Mouse (Mus musculus): ENCODE data around the gene Sh3kbp1. TPM values are rescaled to one million over a fixed set of nuclear protein-coding genes. Genes with fewer than 3 reads are reported as not detected.

Gene Sh3kbp1
- polyA plus RNA-seq, 1 experiment from 2014 or later = 132 TPM

DNA sequence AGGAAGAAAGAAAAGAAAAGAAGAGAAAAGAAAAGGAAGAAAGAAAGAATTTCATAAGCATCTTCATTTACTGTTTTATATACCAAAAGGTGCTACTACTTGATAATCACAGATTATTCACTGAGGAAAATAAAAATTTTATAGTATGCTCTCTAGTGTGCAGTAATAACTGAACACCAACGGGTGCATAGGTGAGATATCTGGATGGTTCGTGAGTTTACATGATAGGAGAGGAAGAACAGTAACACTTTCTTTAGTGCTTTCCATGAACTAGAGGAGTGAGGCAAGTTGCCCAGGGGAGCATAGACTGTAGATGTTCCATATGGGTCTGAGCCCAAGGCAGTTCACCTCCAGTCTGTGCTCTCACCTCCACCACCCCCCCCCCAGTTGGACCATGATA lies 75.8 kb downstream of the Sh3kbp1 start:
- WGBS = 96% methylated on average over 2 of the region's 2 CpGs
- H3K9ac ChIP-seq (ENCODE audit: low read length) = no peak overlapping the region
- no peak overlapping the region for H3K4me2 ChIP-seq (ENCODE audit: low read length)
- H3K27ac ChIP-seq (replicated peaks in 1 of 2; ENCODE audit: control insufficient read depth in 1 of 2, insufficient read depth in 1 of 2, low read depth in 2 of 2, low read length in 2 of 2) = no peak overlapping the region
- no peaks in the 10 kb centered on the region for H3K9me3 ChIP-seq (ENCODE audit: control insufficient read depth, low read length)
- H3K4me3 ChIP-seq (ENCODE audit: control insufficient read depth in 1 of 2, insufficient read depth in 1 of 2, low read depth in 1 of 2, low read length in 2 of 2) = no peak overlapping the region
- H3K36me3 ChIP-seq (ENCODE audit: control insufficient read depth, insufficient read depth, low read length) = no peaks in the 10 kb centered on the region
- H3K4me1 ChIP-seq (ENCODE audit: control insufficient read depth in 2 of 2, insufficient read depth in 2 of 2, low read length in 2 of 2) = no peaks in the 10 kb centered on the region
- no peaks in the 10 kb centered on the region for H3K27me3 ChIP-seq (ENCODE audit: control insufficient read depth, insufficient read depth, low read length)
- no peak for ATAC-seq (ENCODE audit: insufficient number of reproducible peaks, insufficient read depth, low FRiP score, low read depth)

DNA sequence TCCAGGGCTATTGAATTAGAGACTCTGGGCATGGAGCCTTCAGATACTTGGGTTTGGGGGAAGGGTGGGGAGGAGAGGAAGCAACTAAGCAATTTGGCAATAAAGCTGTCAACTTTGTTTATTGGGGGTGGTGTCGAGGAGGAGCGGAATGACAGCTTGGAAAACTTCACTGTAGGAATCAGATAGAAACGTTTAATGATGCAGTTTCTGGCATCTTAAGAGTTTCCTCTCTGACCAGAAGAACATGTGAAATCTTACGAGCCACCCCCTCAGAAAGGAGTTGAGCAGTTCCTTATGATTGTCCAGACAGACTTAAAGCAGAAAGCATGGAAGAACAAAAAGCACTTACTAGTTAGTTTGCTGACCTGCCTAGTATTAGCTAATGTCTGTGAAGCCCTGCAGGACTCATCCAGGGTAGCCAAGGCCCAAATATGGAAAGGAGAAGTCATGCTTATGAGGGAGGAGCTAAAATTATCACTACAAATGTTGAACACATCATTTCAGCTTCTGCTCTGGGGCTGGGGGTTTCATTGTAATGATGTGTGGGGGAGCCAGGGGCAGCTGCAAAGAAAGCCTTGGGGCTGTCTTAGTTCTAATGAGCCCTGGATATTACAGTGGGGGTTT lies 77.4 kb downstream of the Sh3kbp1 start:
- Histone ChIP-seq H3K9ac (ENCODE audit: low read length) (no peak overlapping the region), H3K4me1 (ENCODE audit: control insufficient read depth in 2 of 2, insufficient read depth in 2 of 2, low read length in 2 of 2) (peaks cover 0 to 4% of the 10 kb centered on the region in 2 experiments; a peak in 1 of 4 replicates), H3K4me3 (ENCODE audit: control insufficient read depth in 1 of 2, insufficient read depth in 1 of 2, low read depth in 1 of 2, low read length in 2 of 2) (no peak overlapping the region), H3K36me3 (ENCODE audit: control insufficient read depth, insufficient read depth, low read length) (no peaks in the 10 kb centered on the region), H3K9me3 (ENCODE audit: control insufficient read depth, low read length) (no peaks in the 10 kb centered on the region), H3K27ac (replicated peaks in 1 of 2; ENCODE audit: control insufficient read depth in 1 of 2, insufficient read depth in 1 of 2, low read depth in 2 of 2, low read length in 2 of 2) (no peak overlapping the region), H3K4me2 (ENCODE audit: low read length) (no peak overlapping the region), H3K27me3 (ENCODE audit: control insufficient read depth, insufficient read depth, low read length) (no peaks in the 10 kb centered on the region)
- no peak for ATAC-seq (ENCODE audit: insufficient number of reproducible peaks, insufficient read depth, low FRiP score, low read depth)
- WGBS = 67% methylated on average over 4 of the region's 4 CpGs

DNA sequence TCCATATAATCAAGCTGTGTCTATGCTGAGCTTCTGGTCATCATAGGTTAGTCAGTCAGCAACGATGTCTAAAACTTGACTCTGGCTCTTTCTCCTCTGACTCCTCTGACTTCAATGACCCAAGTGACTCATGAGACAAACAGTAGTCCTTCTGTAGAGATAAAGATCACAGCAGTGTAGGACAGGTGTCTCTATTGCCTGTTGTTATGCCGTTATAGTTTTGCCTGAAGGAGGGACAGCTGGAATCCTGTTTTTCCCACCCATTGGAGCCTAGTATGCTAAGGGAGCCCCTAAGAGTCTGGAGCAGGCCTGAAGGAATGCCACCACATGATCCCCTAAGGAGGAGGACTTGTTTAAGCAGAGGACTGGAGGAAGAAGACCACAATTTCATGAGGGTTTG lies 78.3 kb downstream of the Sh3kbp1 start:
- no peaks in the 10 kb centered on the region for H3K27me3 ChIP-seq (ENCODE audit: control insufficient read depth, insufficient read depth, low read length)
- peaks cover 0 to 4% of the 10 kb centered on the region in 2 experiments; a peak in 1 of 4 replicates for H3K4me1 ChIP-seq (ENCODE audit: control insufficient read depth in 2 of 2, insufficient read depth in 2 of 2, low read length in 2 of 2)
- H3K9me3 ChIP-seq (ENCODE audit: control insufficient read depth, low read length) = no peaks in the 10 kb centered on the region
- no peak overlapping the region for H3K4me3 ChIP-seq (ENCODE audit: control insufficient read depth in 1 of 2, insufficient read depth in 1 of 2, low read depth in 1 of 2, low read length in 2 of 2)
- no peak for ATAC-seq (ENCODE audit: insufficient number of reproducible peaks, insufficient read depth, low FRiP score, low read depth)
- no peak overlapping the region for H3K27ac ChIP-seq (replicated peaks in 1 of 2; ENCODE audit: control insufficient read depth in 1 of 2, insufficient read depth in 1 of 2, low read depth in 2 of 2, low read length in 2 of 2)
- no peak overlapping the region for H3K4me2 ChIP-seq (ENCODE audit: low read length)
- H3K36me3 ChIP-seq (ENCODE audit: control insufficient read depth, insufficient read depth, low read length) = no peaks in the 10 kb centered on the region
- H3K9ac ChIP-seq (ENCODE audit: low read length) = no peak overlapping the region
- WGBS = 82% methylated on average over 2 of the region's 2 CpGs

DNA sequence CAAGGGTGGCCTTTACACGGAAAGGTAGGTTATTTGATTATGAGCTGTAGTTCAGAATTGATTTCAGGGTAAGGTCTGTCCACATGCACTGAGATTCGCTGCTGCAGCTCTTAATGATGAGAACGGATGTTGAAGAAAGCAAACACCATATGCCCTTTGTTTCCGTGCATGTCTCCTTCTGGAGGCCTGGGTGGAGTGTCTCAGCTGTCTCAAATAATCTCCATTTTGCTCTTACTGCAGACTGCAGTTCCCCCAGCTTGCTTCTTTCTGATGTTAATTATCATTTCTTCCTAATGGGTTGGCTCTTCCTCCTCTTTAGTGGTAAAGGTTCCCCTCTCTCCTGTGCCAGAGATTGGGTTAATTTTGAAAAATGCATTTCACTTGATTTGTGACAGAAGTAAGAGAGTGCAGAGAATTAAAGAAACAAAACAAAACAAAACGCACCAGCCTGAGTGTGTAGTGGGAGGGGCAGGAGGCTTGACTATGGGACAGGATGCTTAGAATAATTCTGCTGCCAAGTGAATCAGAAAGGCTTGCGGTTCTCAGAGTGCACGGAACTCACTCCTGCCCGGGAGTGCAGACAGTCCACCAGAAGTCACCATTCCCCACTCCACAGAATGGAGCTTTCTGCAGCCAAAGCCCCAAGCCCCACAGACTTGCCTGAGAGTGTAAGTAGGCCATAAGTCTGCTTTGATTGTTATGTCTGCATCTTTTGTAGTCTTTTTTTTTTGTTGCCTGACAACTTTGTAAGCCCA lies 81.2 kb downstream of the Sh3kbp1 start:
- H3K4me1 ChIP-seq (ENCODE audit: control insufficient read depth in 2 of 2, insufficient read depth in 2 of 2, low read length in 2 of 2) = peaks cover 0 to 4% of the 10 kb centered on the region in 2 experiments; a peak in 1 of 4 replicates
- H3K9me3 ChIP-seq (ENCODE audit: control insufficient read depth, low read length) = no peaks in the 10 kb centered on the region
- 40% methylated on average over 8 of the region's 8 CpGs for WGBS
- no peaks in the 10 kb centered on the region for H3K27me3 ChIP-seq (ENCODE audit: control insufficient read depth, insufficient read depth, low read length)
- H3K4me3 ChIP-seq (ENCODE audit: control insufficient read depth in 1 of 2, insufficient read depth in 1 of 2, low read depth in 1 of 2, low read length in 2 of 2) = no peak overlapping the region
- H3K4me2 ChIP-seq (ENCODE audit: low read length) = 0 out of 2 replicates have a peak overlapping the region, but pooled peaks have one; percentile 21
- peak overlapping the region; percentile 56 to 61 for H3K27ac ChIP-seq (replicated peaks in 1 of 2; ENCODE audit: control insufficient read depth in 1 of 2, insufficient read depth in 1 of 2, low read depth in 2 of 2, low read length in 2 of 2)
- H3K36me3 ChIP-seq (ENCODE audit: control insufficient read depth, insufficient read depth, low read length) = no peaks in the 10 kb centered on the region
- no peak for ATAC-seq (ENCODE audit: insufficient number of reproducible peaks, insufficient read depth, low FRiP score, low read depth)
- no peak overlapping the region for H3K9ac ChIP-seq (ENCODE audit: low read length)

DNA sequence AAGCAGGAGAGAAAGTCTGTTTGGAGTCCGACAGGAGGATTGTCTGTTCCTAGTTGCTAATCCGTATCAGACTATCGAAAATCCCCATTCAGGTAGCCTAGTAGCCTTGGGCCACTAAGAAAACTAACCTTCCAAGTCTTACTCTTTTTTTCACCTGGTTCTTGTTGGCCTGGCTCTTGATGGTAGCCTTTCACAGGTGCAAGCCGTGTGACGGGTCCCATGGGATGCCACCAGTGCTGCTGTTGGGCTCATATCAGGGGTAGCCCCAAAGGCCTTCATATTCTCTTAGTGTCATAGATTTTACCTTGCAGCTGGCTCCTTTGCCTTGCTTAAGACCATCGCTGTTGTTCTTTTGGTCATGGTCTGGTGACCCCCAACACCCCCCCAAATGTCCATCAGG lies 82.2 kb downstream of the Sh3kbp1 start:
- Histone ChIP-seq H3K36me3 (ENCODE audit: control insufficient read depth, insufficient read depth, low read length) (no peaks in the 10 kb centered on the region), H3K27me3 (ENCODE audit: control insufficient read depth, insufficient read depth, low read length) (no peaks in the 10 kb centered on the region), H3K27ac (replicated peaks in 1 of 2; ENCODE audit: control insufficient read depth in 1 of 2, insufficient read depth in 1 of 2, low read depth in 2 of 2, low read length in 2 of 2) (no peak overlapping the region), H3K9ac (ENCODE audit: low read length) (no peak overlapping the region), H3K4me1 (ENCODE audit: control insufficient read depth in 2 of 2, insufficient read depth in 2 of 2, low read length in 2 of 2) (peaks cover 0 to 4% of the 10 kb centered on the region in 2 experiments; a peak in 1 of 4 replicates), H3K4me3 (ENCODE audit: control insufficient read depth in 1 of 2, insufficient read depth in 1 of 2, low read depth in 1 of 2, low read length in 2 of 2) (no peak overlapping the region), H3K4me2 (ENCODE audit: low read length) (no peak overlapping the region), H3K9me3 (ENCODE audit: control insufficient read depth, low read length) (no peaks in the 10 kb centered on the region)
- no peak for ATAC-seq (ENCODE audit: insufficient number of reproducible peaks, insufficient read depth, low FRiP score, low read depth)
- WGBS = 87% methylated on average over 6 of the region's 6 CpGs

DNA sequence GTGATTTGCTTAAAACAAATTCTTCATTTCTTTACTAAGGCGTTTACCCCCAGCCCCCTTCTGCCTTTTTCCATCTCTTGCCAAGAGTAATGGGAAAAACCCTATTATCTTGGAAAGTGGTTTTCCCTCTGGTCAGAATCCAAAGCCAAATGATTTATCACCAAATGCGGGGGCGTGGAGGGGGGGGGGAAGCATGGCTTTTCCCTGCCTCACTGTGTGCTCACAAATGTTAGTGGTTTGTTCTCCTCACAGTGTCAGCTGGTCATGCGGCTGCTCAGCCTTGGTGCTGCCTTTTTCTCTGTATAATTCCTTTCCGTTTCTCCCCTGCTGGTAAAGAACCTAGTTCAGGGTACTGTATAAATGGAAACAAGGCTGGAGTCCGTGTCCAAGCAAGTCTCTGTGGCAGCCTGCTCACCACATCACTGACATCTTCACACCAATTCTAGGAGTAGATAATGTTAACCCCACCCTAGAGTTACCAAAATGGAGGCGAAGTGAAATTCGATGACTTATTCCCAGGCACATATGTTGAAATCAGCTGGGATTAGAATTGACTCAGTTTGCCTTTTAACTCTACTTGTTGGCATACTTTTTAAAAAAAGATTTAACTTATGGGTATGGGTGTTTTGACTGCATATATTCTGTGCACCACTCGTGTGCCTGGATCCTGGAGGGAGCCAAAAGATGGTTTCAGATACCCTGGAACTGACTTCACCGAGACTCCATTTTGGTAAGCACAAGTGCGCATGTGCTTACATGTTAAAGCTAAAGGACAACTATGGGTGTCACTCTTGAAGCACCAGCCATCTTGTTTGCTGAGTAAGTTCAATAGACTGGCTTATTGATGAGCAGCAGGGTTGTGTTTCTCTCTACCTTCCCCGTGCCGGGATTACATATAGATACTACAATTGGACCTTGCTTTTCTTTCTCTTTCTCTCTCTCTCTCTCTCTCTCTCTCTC lies 84.3 kb downstream of the Sh3kbp1 start:
- H3K4me1 ChIP-seq (ENCODE audit: control insufficient read depth in 2 of 2, insufficient read depth in 2 of 2, low read length in 2 of 2) = peaks cover 0 to 4% of the 10 kb centered on the region in 2 experiments; a peak in 1 of 4 replicates
- WGBS = 74% methylated on average over 13 of the region's 13 CpGs
- H3K4me3 ChIP-seq (ENCODE audit: control insufficient read depth in 1 of 2, insufficient read depth in 1 of 2, low read depth in 1 of 2, low read length in 2 of 2) = no peak overlapping the region
- ATAC-seq (ENCODE audit: insufficient number of reproducible peaks, insufficient read depth, low FRiP score, low read depth) = no peak
- H3K36me3 ChIP-seq (ENCODE audit: control insufficient read depth, insufficient read depth, low read length) = no peaks in the 10 kb centered on the region
- no peaks in the 10 kb centered on the region for H3K9me3 ChIP-seq (ENCODE audit: control insufficient read depth, low read length)
- no peak overlapping the region for H3K9ac ChIP-seq (ENCODE audit: low read length)
- no peak overlapping the region for H3K4me2 ChIP-seq (ENCODE audit: low read length)
- no peaks in the 10 kb centered on the region for H3K27me3 ChIP-seq (ENCODE audit: control insufficient read depth, insufficient read depth, low read length)
- no peak overlapping the region for H3K27ac ChIP-seq (replicated peaks in 1 of 2; ENCODE audit: control insufficient read depth in 1 of 2, insufficient read depth in 1 of 2, low read depth in 2 of 2, low read length in 2 of 2)

DNA sequence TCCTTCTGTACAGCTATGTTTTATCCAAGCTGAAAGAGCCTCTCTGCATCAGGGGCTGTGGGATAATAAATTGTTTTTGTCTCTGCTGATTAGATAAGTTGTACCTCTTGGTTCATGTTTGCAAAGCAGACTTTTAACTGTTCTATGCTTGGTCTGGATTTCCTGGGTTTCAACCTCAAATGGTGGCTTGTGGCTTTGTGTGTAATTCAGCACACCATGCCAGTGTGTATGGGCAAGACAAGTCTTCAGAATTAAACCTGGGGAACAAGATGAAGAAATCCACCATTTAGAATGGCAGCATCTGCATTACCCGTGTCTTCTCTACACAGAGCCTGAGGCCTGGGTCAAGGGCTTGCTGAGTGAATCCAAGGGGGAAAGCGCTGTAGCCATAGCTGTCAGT lies 86.1 kb downstream of the Sh3kbp1 start:
- Histone ChIP-seq H3K36me3 (ENCODE audit: control insufficient read depth, insufficient read depth, low read length) (no peaks in the 10 kb centered on the region), H3K27ac (replicated peaks in 1 of 2; ENCODE audit: control insufficient read depth in 1 of 2, insufficient read depth in 1 of 2, low read depth in 2 of 2, low read length in 2 of 2) (no peak overlapping the region), H3K4me1 (ENCODE audit: control insufficient read depth in 2 of 2, insufficient read depth in 2 of 2, low read length in 2 of 2) (peaks cover 0 to 4% of the 10 kb centered on the region in 2 experiments; a peak in 1 of 4 replicates), H3K9ac (ENCODE audit: low read length) (no peak overlapping the region), H3K4me2 (ENCODE audit: low read length) (no peak overlapping the region), H3K9me3 (ENCODE audit: control insufficient read depth, low read length) (no peaks in the 10 kb centered on the region), H3K27me3 (ENCODE audit: control insufficient read depth, insufficient read depth, low read length) (no peaks in the 10 kb centered on the region), H3K4me3 (ENCODE audit: control insufficient read depth in 1 of 2, insufficient read depth in 1 of 2, low read depth in 1 of 2, low read length in 2 of 2) (no peak overlapping the region)
- no peak for ATAC-seq (ENCODE audit: insufficient number of reproducible peaks, insufficient read depth, low FRiP score, low read depth)
- 83% methylated on average over 2 of the region's 2 CpGs for WGBS

Measured in heart, embryonic 14.5 days (tissue).